ENCODE assay signal across 30 mouse cellular contexts in the genomic region with DNA sequence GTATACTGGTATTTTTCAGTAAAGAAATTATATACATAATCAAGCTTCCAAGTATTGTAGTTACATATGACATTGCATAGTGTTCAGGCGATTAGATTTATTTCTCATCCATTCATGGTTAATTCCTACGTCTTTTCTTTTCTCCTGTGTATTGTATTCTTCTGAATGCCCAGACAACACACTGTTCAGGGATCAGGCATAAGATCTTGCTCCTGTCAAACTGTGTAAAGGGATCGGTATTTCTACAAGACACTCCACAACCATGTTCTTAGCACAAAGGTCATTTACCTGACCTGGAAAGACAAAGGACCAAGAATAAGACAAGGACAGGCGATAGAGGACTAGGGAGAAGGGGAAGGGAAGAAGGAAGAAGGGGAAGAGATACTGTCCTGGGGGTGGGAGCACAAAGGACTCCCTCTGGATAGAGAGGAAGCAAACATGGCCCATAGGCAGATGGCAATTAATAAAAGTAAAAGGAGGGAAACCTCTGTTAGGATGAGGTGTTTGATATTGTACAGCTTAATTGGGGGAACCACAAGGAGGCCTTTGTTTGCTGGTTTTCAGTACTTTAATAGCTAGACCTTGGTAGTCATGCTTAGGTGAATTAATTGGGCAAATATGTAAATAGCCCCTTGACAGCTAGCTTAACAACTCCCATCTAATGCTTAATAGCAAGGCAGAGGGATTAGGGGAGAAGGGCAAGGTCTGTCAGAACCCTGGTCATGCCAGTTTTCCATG. TPM values are rescaled to one million over a fixed set of nuclear protein-coding genes. Genes with fewer than 3 reads are reported as not detected.
"Had no signal": no experiment of that assay in that cellular context is flagged by ENCODE, and none has a peak within 500 bp of the region (broad histone marks: within the 10 kb centered on the region; RNA-seq: fewer than 3 reads in every experiment).

No protein-coding gene starts in this region.

- H3K9ac ChIP-seq: limb, embryonic 13.5 days; liver, embryonic 12.5 days; liver, embryonic 15.5 days; lung, embryonic 15.5 days; stomach, embryonic 15.5 days had no signal

- H3K27me3 ChIP-seq: limb, embryonic 13.5 days; liver, embryonic 15.5 days; lung, embryonic 15.5 days; stomach, embryonic 15.5 days had no signal

- H3K4me2 ChIP-seq: limb, embryonic 13.5 days; liver, embryonic 12.5 days; liver, embryonic 15.5 days; lung, embryonic 15.5 days; stomach, embryonic 15.5 days had no signal

- H3K9me3 ChIP-seq: limb, embryonic 10.5 days; liver, embryonic 12.5 days; liver, embryonic 15.5 days; lung, embryonic 15.5 days; megakaryocyte, embryonic 14.5 days; stomach, embryonic 15.5 days had no signal

- H3K36me3 ChIP-seq: limb, embryonic 10.5 days; limb, embryonic 13.5 days; liver, embryonic 12.5 days; liver, embryonic 15.5 days; lung, embryonic 15.5 days; stomach, embryonic 15.5 days had no signal

- H3K27ac ChIP-seq: kidney, postnatal 0 days; limb, embryonic 10.5 days; limb, embryonic 13.5 days; liver, embryonic 12.5 days; liver, embryonic 15.5 days; lung, embryonic 15.5 days; stomach, embryonic 15.5 days had no signal

- ATAC-seq: intestine, postnatal 0 days; liver, embryonic 12.5 days had no signal

- DNase-seq: kidney, adult 2 months; kidney, postnatal 25 days; layer of hippocampus, postnatal 36 days; liver; lung, adult 18-20 months; lung, postnatal 10 days; lung, postnatal 36 days; midbrain, embryonic 14.5 days; right cerebral cortex, postnatal 25 days; spleen, adult 18-20 months; thymus, postnatal 25 days had no signal

- H3K4me1 ChIP-seq: limb, embryonic 10.5 days; limb, embryonic 13.5 days; liver, embryonic 12.5 days; liver, embryonic 15.5 days; lung, embryonic 15.5 days; megakaryocyte, embryonic 14.5 days; stomach, embryonic 15.5 days had no signal

- H3K4me3 ChIP-seq: limb, embryonic 10.5 days; limb, embryonic 13.5 days; liver, embryonic 12.5 days; liver, embryonic 15.5 days; lung, embryonic 15.5 days; megakaryocyte, embryonic 14.5 days; stomach, embryonic 15.5 days had no signal

RNA-seq across cellular contexts. Expression of gene Ifna1, which starts 1.3 kb away (rescaled TPM):
- total RNA-seq: layer of hippocampus, adult 8-10 months; layer of hippocampus, postnatal 10 days; layer of hippocampus, postnatal 36 days; left cerebral cortex, adult 8-10 months; left cerebral cortex, postnatal 25 days; midbrain, postnatal 0 days had no signal
- polyA plus RNA-seq: intestine, postnatal 0 days; kidney, adult 2 months; kidney, embryonic 14.5 days; kidney, postnatal 0 days; large intestine, adult 2 months; limb, embryonic 10.5 days; limb, embryonic 13.5 days; liver, embryonic 12.5 days; liver, embryonic 15.5 days; lung, embryonic 15.5 days; midbrain, embryonic 14.5 days; midbrain, postnatal 0 days; neural tube, embryonic 11.5 days; neural tube, embryonic 14.5 days; stomach, embryonic 15.5 days; thymus, postnatal 0 days had no signal

RNA-seq across cellular contexts. Expression of gene Ifna4, which starts 9.5 kb away (rescaled TPM):
- total RNA-seq: layer of hippocampus, adult 8-10 months; layer of hippocampus, postnatal 10 days; layer of hippocampus, postnatal 36 days; left cerebral cortex, adult 8-10 months; left cerebral cortex, postnatal 25 days; midbrain, postnatal 0 days had no signal
- polyA plus RNA-seq: intestine, postnatal 0 days; kidney, adult 2 months; kidney, embryonic 14.5 days; kidney, postnatal 0 days; large intestine, adult 2 months; limb, embryonic 10.5 days; limb, embryonic 13.5 days; liver, embryonic 12.5 days; liver, embryonic 15.5 days; lung, embryonic 15.5 days; midbrain, embryonic 14.5 days; midbrain, postnatal 0 days; neural tube, embryonic 11.5 days; neural tube, embryonic 14.5 days; stomach, embryonic 15.5 days; thymus, postnatal 0 days had no signal

RNA-seq across cellular contexts. Expression of gene Ifna5, which starts 15.9 kb away (rescaled TPM):
- total RNA-seq: layer of hippocampus, adult 8-10 months; layer of hippocampus, postnatal 10 days; layer of hippocampus, postnatal 36 days; left cerebral cortex, adult 8-10 months; left cerebral cortex, postnatal 25 days; midbrain, postnatal 0 days had no signal
- polyA plus RNA-seq: intestine, postnatal 0 days; kidney, adult 2 months; kidney, embryonic 14.5 days; kidney, postnatal 0 days; large intestine, adult 2 months; limb, embryonic 10.5 days; limb, embryonic 13.5 days; liver, embryonic 12.5 days; liver, embryonic 15.5 days; lung, embryonic 15.5 days; midbrain, embryonic 14.5 days; midbrain, postnatal 0 days; neural tube, embryonic 11.5 days; neural tube, embryonic 14.5 days; stomach, embryonic 15.5 days; thymus, postnatal 0 days had no signal

RNA-seq across cellular contexts. Expression of gene Ifna6, which starts 24.0 kb away (rescaled TPM):
- total RNA-seq: layer of hippocampus, adult 8-10 months; layer of hippocampus, postnatal 10 days; layer of hippocampus, postnatal 36 days; left cerebral cortex, adult 8-10 months; left cerebral cortex, postnatal 25 days; midbrain, postnatal 0 days had no signal
- polyA plus RNA-seq: intestine, postnatal 0 days; kidney, adult 2 months; kidney, embryonic 14.5 days; kidney, postnatal 0 days; large intestine, adult 2 months; limb, embryonic 10.5 days; limb, embryonic 13.5 days; liver, embryonic 12.5 days; liver, embryonic 15.5 days; lung, embryonic 15.5 days; midbrain, embryonic 14.5 days; midbrain, postnatal 0 days; neural tube, embryonic 11.5 days; neural tube, embryonic 14.5 days; stomach, embryonic 15.5 days; thymus, postnatal 0 days had no signal

RNA-seq across cellular contexts. Expression of gene Ifne, which starts 28.8 kb away (rescaled TPM):
- total RNA-seq: layer of hippocampus, adult 8-10 months; layer of hippocampus, postnatal 10 days; layer of hippocampus, postnatal 36 days; left cerebral cortex, adult 8-10 months; left cerebral cortex, postnatal 25 days; midbrain, postnatal 0 days had no signal
- polyA plus RNA-seq: intestine, postnatal 0 days; kidney, adult 2 months; kidney, embryonic 14.5 days; kidney, postnatal 0 days; large intestine, adult 2 months; limb, embryonic 10.5 days; limb, embryonic 13.5 days; liver, embryonic 12.5 days; liver, embryonic 15.5 days; lung, embryonic 15.5 days; midbrain, embryonic 14.5 days; midbrain, postnatal 0 days; neural tube, embryonic 11.5 days; neural tube, embryonic 14.5 days; stomach, embryonic 15.5 days; thymus, postnatal 0 days had no signal
